Mouse (Mus musculus) T-helper 17 cell (primary cell): ENCODE results near the gene Enpp3.

Experiments
- in situ Hi-C, 2 experiments: fragments of 300-600 bp; cut with MboI, MseI; formaldehyde crosslinking; loops; 1 replicate in 1 of 2; 2 replicates in 1 of 2; pipeline ENCODE4 v1.15.1; 2025; ENCODE audit warnings: high pct_unique_total_duplicates in 2 of 2

Gene Enpp3

DNA sequence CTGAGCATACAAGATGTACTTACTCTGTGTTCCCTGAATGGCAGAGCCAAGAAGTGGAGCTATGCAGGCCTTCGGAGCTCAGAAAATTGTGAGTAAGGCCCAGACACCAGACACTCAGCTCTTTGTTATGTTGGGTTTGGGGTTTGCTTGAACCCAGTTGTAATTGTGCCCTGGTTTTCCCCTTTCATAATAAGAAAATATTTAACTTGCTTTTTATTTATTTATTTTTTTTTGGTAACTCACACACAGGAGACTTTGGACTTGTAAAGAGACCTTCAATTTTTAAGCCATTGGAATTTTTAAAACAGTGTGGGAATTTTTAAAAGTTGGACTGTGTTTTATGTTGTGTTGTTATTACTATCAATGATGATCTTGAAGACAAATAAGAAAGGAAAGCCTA lies at the start of gene Enpp3:
TSS of gene Enpp3 (minus strand) at position 148 of the 400 bp plus-strand sequence.
- in situ Hi-C loops: no loop called here

- in situ Hi-C loops: no loop called here
Observed at GRCm38 (mm10) chr10:24888343-24888742, 45.7 kb upstream of the Enpp3 start.

- in situ Hi-C loops: no loop called here
Observed at GRCm38 (mm10) chr10:24886008-24886407, 43.4 kb upstream of the Enpp3 start.

- in situ Hi-C loops: no loop called here
Observed at GRCm38 (mm10) chr10:24873624-24874023, 31.0 kb upstream of the Enpp3 start.

GRCm38 (mm10) chr10:24869760-24870290 lies 27.2 kb upstream of the Enpp3 start, which contains the start of gene Med23:
TSS of gene Med23 (plus strand) at chr10:24869986.
- in situ Hi-C loops: loop anchor here in 1 of 2 experiments (10.0 kb wide), 1 partner anchor 235 kb away; no protein-coding TSS in a partner anchor

- in situ Hi-C loops: loop anchor here in 1 of 2 experiments (10.0 kb wide), 1 partner anchor 230 kb away; no protein-coding TSS in a partner anchor
Observed at GRCm38 (mm10) chr10:24864434-24864833, 21.8 kb upstream of the Enpp3 start.

- in situ Hi-C loops: loop anchor here in 1 of 2 experiments (10.0 kb wide), 1 partner anchor 228 kb away; no protein-coding TSS in a partner anchor
Observed at GRCm38 (mm10) chr10:24863146-24863545, 20.5 kb upstream of the Enpp3 start.

DNA sequence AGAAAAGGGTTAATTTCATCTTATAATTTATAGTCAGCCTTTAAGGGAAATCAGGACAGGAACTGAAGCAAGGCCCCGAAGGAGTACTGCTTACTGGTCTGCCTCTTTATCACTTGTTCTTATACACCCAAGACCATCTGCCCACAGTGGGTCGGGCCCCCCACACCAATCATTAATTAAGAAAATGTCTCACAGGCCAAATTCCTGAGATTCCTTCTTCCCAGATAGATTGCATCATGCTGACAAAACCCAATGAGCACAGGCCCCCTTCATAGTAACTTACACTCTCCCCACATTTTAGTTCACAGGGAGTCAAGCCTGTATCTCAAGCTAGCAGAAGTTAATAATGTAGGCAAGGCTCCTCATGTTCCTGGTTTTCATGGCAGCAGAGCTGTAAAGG lies 625 bp downstream of the Enpp3 start:
- in situ Hi-C loops: no loop called here

- in situ Hi-C loops: no loop called here
Observed at GRCm38 (mm10) chr10:24840795-24841194, 1.8 kb downstream of the Enpp3 start.

DNA sequence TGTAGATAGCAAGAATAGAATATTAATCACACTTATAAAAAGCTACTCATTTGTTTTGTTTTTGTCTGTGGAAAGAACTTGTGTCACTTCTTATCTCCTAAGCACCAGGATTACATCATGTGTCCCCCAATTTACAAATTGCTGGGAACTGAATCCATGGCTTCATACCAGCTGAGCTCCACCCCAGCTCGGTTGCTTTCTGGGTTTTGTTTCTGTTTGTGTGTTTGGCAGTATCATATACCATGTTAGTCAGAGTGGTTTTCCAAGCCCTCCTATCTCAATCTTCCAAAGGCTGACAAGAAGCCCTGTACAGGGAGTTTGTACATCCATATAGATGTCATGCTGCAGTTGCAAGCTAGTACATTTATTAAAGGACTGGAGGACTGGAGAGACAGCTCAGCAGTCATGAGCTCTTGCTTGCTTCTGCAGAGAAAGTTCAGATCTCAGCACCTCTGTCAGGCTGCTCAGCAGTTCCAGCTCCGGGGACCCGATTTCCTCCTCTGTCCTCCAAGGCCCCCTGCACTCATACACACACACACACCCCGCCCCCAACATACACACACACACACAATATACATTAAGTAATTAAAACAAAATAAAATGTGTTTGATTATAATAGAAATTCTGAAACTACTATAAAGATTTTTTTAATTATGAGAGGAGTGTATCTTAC lies 6.1 kb downstream of the Enpp3 start:
- in situ Hi-C loops: no loop called here

DNA sequence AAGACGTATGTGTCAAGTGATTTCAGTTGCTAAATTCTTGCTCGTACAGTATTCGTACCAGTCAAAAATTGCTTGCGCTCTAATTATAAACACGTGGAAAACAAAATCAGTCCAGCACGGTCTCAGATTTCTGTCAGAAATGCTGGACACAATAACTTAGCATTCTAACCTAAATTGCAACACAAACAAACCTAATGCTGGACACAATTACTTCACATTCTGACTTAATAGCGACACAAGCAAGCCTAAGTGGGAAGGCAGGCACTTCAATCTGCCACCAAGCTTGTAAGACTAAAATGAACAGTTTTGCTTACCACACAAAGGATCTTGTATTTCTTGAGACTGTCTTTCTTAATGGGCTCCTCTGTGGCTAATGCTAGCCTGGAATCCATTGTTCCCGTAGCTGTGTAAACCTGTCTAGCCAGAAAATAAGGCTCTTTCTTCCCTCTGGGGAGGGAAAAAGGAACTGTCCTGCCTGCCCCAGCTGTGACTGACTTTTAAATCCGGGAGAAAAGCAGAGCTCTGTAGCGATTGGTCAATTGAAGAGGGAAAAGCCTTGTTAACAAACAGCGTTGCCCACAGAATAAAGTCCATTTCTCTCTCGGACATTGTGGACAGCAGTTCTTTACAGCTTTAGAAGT lies 6.8 kb downstream of the Enpp3 start:
- in situ Hi-C loops: no loop called here

DNA sequence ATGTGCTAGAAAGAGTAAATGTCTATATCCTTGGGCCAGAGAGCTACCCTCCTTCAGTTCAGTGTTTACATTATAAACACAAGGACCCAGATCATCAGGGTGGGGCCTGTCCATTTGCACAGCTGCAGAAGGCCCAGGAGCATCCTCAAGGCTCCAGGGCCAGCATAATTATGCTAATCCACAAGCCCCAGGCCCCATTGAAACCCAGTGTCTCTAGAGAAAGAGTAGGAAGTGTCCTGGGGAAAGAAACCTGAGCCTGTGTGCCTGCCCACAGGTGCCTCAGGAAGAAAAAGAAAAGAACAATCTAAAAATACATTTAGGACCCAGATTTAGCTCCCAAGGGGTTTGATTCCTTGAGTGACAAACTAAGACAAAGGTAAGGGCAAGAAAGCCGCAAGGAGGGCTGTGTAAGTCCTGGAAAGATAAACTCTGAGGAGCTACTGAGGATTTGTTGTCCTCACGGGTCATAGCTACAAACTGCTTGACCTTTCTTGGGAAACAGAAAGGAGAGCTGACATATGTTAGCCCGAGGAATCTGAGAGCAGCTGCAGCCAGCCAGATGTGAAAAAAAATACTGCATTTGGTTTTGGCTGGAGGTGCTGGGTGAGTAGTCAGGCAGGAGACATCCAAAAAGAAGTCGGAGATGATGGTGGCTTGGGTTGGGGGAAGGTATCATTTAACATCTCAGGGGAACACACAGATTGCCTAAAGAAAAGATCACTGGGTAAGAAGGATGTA lies 7.8 kb downstream of the Enpp3 start:
- in situ Hi-C loops: no loop called here

DNA sequence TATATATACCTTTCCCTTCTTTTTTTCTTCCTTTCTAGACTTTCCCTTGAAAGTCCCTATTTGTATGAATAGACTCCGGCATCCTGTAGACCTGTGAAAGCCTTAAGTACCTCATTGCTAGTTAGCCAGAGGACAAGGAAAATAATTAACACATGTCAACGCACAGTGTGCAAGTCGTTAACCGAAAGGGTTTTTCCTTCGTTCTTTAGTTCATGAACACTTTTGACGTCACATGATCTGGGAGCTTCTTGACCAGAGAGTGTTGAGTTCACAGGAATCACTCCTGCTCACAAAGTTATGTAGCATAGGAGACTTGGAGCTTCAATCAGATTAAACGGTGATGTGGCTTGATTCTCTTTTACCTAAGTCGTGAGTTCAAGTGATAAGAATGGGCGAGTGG lies 10.3 kb downstream of the Enpp3 start:
- in situ Hi-C loops: no loop called here

GRCm38 (mm10) chr10:24831377-24832095 lies 11.1 kb downstream of the Enpp3 start:
- in situ Hi-C loops: no loop called here

- in situ Hi-C loops: no loop called here
Observed at GRCm38 (mm10) chr10:24830448-24830847, 12.2 kb downstream of the Enpp3 start.

DNA sequence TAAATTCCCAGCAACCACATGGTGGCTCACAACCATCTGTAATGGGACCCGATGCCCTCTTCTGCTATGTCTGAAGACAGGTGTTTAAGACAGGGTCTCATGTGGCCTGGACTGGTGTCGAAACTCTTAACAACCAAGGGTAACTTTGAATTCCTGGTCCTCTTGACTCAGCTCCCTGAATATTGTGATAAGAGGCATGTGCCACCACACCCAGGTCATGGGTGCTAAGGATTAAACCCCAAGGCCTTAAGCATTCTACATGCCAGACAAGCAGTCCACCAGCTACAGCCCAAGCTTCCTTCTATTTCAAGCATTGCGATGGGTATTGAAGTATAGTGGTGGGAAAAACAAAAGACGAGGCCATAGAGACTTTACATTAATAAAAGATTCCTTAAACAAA lies 14.5 kb downstream of the Enpp3 start:
- in situ Hi-C loops: no loop called here

GRCm38 (mm10) chr10:24826130-24826529 lies 16.5 kb downstream of the Enpp3 start:
- in situ Hi-C loops: no loop called here

DNA sequence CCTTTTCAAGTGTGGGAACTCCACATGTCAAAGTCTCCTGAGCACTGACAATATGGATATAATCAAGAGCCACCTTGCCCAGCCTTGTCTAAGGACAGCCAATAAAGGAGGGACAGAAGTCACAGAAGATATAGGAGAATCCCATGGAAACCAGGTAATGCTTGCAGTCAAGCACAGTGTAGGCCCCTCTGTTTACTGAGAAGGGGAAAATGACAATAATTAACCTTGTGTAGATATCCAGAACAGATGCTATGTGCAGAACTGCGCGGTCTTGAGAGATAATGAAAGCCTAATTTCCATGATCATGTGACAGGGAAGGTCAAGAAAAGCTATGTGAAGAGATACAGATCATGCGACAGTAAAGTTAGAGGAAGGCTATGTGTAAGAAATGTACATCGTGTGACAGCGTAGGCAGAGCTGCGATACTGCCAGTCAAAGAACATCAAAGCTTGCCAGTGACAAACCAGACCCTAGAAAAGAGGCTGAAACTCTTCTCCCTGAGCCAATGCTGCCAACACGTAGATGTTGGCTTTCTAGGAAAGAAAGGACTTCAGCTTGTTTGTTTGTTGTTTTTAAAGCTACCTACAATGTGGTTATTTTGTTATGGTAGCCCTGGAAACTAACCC lies 17.1 kb downstream of the Enpp3 start:
- in situ Hi-C loops: no loop called here

DNA sequence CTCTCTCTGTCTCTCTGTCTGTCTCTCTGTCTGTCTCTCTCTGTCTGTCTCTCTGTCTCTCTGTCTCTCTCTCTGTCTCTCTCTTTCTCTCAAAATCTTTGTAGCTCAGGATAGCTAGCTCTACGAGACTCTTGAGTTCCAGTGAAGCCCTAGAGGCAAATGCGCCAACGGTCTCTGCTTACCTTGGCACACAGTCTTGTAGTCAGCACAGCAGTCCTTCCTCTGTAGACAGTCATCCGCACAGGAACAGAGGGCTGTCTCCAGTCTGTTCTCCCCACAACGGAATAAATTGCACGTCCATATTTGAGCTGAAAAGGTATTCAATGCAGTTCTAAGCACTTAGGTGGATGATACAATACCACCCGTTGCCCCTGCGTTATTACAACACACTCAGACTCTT lies 18.0 kb downstream of the Enpp3 start:
- in situ Hi-C loops: no loop called here

- in situ Hi-C loops: no loop called here
Observed at GRCm38 (mm10) chr10:24823697-24824535, 18.7 kb downstream of the Enpp3 start.
